Mouse (Mus musculus) forebrain, embryonic 14.5 days (tissue): Measurements from ENCODE around the gene Tshz3. TPM values are rescaled to one million over a fixed set of nuclear protein-coding genes. Genes with fewer than 3 reads are reported as not detected.

Experiments used
- ATAC-seq: fragments of 200-750 bp; cut with Nextera tagmentation; 2 replicates; pipeline ENCODE4 v1.8.0; 2017; ENCODE audit warnings: mild to moderate bottlenecking, moderate library complexity
- DNase-seq: peaks from one replicate; pipeline ENCODE4 v3.0.0-alpha.2; 2015; ENCODE audit warnings: low spot score
- H3K27ac ChIP-seq: fragments of 300-500 bp; sonication (generic); 2 replicates; pipeline ENCODE4 v1.5.1; 2014; ENCODE audit warnings: low read depth, mild to moderate bottlenecking, control low read depth, low read length, moderate library complexity
- H3K27me3 ChIP-seq: fragments of 300-500 bp; sonication (generic); replicated peaks from 2 replicates; pipeline ENCODE4 v1.6.1; 2014; ENCODE audit warnings: low read length, control low read depth, mixed read lengths; ENCODE audit not compliant: control insufficient read depth, insufficient read depth
- H3K36me3 ChIP-seq: fragments of 300-500 bp; sonication (generic); 2 replicates; pipeline ENCODE4 v1.6.1; 2014; ENCODE audit warnings: low read length, control low read depth; ENCODE audit not compliant: control insufficient read depth, insufficient read depth
- H3K4me1 ChIP-seq: fragments of 300-500 bp; sonication (generic); 2 replicates; pipeline ENCODE4 v1.6.1; 2014; ENCODE audit warnings: antibody characterized with exemption, low read length, control low read depth; ENCODE audit not compliant: control insufficient read depth, insufficient read depth
- H3K4me2 ChIP-seq: fragments of 300-500 bp; sonication (generic); 2 replicates; pipeline ENCODE4 v1.6.1; 2014; ENCODE audit warnings: mild to moderate bottlenecking, control low read depth, low read length
- H3K4me3 ChIP-seq: fragments of 300-500 bp; sonication (generic); 2 replicates; pipeline ENCODE4 v1.5.1; 2014; ENCODE audit warnings: low read depth, low read length, control low read depth
- H3K9ac ChIP-seq: fragments of 300-500 bp; sonication (generic); 2 replicates; pipeline ENCODE4 v1.6.1; 2014; ENCODE audit warnings: mild to moderate bottlenecking, low read length, control low read depth, moderate library complexity
- H3K9me3 ChIP-seq: fragments of 300-500 bp; sonication (generic); replicated peaks from 2 replicates; pipeline ENCODE4 v1.6.1; 2016; ENCODE audit warnings: low read length, control low read depth, mixed read lengths; ENCODE audit not compliant: control insufficient read depth
- WGBS: fragments of 180-500 bp; shearing (Covaris S2); extraction: QIAGEN DNeasy Blood & Tissue Kit; methylation state at CpG from one replicate; pipeline ENCODE4 v1.1.7; 2014; 5-methylcytosine and 5-hydroxymethylcytosine counted together
- polyA plus RNA-seq: library from polyadenylated mRNA; unstranded; fragments of >200 nt; fragmentation: Nextera tagmentation; extraction: Ambion mirVana; gene quantifications from 2 replicates; pipeline ENCODE4 v1.2.1, GENCODE M21; 2014

Tshz3 gene
- 10.3 and 13.7 TPM in 2 replicates for polyA plus RNA-seq

DNA sequence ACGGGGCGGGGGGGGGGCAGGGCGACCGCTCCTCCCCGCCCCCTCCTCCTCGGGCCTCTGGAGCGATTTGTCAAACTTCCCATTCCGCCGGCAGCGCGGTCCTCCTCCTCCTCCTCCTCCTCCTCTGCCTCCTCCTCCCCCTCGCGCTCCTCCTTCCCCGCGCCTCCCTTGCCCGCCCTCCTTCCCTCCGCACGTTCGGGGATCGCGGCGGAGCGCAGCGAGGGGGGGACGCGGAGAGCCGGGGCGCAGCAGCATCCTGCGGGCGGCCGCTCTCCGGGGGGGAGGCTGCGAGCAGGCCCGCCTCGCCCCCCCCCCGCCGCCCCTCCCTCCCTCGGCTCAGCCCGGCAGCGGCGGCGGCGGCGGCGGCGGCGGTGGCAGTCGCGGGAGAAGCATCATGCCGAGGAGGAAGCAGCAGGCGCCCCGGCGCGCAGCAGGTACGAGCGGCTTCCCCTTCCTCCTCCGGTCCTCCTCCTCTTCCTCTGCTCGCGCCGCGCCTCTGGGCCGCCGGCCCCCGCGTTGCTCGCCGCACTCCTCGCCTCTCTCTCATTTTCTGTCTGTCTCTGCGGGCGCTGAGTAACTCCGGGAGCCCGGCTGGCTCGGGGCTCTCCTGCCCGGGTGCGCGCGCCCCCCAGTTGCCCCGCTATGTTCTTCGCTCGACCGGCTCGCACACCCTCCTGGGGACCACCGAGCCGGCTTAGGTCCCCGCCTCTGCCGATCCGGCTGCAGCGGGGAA lies at the start of gene Tshz3:
TSS of gene Tshz3 (plus strand) at position 263 of the 733 bp plus-strand sequence.
- peak within 1 kb of the TSS; percentile 95 for H3K4me2 ChIP-seq
- peaks cover 10% of the 10 kb centered on the region for H3K4me1 ChIP-seq
- H3K9ac ChIP-seq, result peak within 1 kb of the TSS; percentile 81
- H3K4me3 ChIP-seq, result peak within 1 kb of the TSS; percentile 80
- no peaks in the 10 kb centered on the region for H3K36me3 ChIP-seq
- peak within 1 kb of the TSS; percentile 87 for H3K27ac ChIP-seq
- under 1% methylated on average over 29 of the region's 88 CpGs for WGBS
- DNase-seq (peak; percentile 83), ATAC-seq (peak; percentile 71)
- H3K27me3 ChIP-seq, result peaks cover 27% of the 10 kb centered on the region
- H3K9me3 ChIP-seq, result no peaks in the 10 kb centered on the region

DNA sequence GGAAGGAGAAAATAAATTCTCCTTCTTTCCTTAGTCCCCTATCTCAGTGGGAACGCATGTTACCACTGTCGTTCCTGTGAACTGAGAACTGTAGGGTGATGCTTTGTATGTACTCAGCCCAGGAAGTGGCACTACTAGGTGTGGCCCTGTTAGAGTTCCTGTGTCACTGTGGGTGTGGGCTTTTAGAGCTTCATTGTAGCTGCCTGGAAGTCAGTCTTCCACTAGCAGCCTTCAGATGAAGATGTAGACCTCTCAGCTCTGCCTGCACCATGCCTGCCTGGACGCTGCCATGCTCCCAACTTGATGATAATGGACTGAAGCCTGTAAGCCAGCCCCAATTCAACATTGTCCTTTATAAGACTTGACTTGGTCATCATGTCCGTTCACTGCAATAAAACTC lies 42.0 kb upstream of the Tshz3 start:
- WGBS, result 87% methylated on average over 4 of the region's 4 CpGs
- DNase-seq, result no peak
- H3K9me3 ChIP-seq, result no peaks in the 10 kb centered on the region

DNA sequence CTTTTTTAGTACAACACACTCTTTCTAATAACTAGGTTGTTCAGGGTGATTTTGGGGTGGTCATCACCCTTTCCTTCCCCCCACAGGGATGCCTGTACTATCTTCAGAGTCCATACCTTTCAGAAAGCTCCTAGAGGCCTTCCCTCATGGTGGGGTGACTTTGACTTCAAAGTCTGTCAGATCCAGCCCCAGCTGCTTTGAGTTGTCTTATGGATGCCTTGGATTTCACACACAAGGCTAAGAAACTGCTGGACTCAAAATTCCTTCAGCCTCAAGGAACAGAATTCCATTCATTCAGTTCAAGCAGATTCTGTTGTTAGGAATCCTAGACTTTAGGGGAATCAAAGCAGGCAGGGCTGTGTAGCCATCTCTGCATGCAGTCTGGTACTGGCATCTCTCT lies 41.5 kb upstream of the Tshz3 start:
- no peak for DNase-seq
- H3K27me3 ChIP-seq, result no peaks in the 10 kb centered on the region
- no peak for ATAC-seq
- no peaks in the 10 kb centered on the region for H3K9me3 ChIP-seq
- H3K4me3 ChIP-seq, result no peak overlapping the region
- H3K4me1 ChIP-seq, result no peaks in the 10 kb centered on the region
- H3K4me2 ChIP-seq, result no peak overlapping the region
- H3K27ac ChIP-seq, result no peak overlapping the region
- no peak overlapping the region for H3K9ac ChIP-seq
- no peaks in the 10 kb centered on the region for H3K36me3 ChIP-seq

More for the DNA sequence above, 42.0 kb upstream of the Tshz3 start:
- Histone ChIP-seq H3K4me3 (no peak overlapping the region), H3K4me2 (no peak overlapping the region), H3K27ac (no peak overlapping the region), H3K9ac (no peak overlapping the region), H3K27me3 (no peaks in the 10 kb centered on the region), H3K4me1 (no peaks in the 10 kb centered on the region), H3K36me3 (no peaks in the 10 kb centered on the region)
- ATAC-seq, result no peak

DNA sequence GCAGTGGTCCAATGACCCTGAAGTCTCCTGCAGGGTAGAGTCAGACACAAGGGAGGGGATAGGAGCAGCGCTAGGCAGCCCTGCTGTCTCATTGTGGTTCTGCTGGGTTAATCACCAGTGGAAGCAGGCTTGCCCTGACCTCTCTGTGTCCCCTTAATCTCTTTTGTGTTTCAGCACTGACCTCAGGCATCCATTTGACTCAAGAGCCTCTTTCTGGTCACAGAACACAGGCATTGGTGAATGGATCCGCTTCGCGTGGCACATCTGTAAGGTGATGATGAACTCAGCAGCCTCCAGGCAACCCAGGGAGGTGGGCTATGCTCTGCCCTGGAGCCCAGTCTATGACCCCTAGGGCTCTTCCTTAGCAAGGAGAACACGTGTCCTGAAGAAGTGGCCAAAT lies 39.6 kb upstream of the Tshz3 start:
- no peaks in the 10 kb centered on the region for H3K27me3 ChIP-seq
- no peaks in the 10 kb centered on the region for H3K4me1 ChIP-seq
- H3K9me3 ChIP-seq, result no peaks in the 10 kb centered on the region
- no peaks in the 10 kb centered on the region for H3K36me3 ChIP-seq
- H3K4me2 ChIP-seq, result no peak overlapping the region
- no peak for DNase-seq
- 14% methylated on average over 5 of the region's 5 CpGs for WGBS
- no peak overlapping the region for H3K27ac ChIP-seq
- H3K4me3 ChIP-seq, result no peak overlapping the region
- no peak overlapping the region for H3K9ac ChIP-seq
- ATAC-seq, result no peak

DNA sequence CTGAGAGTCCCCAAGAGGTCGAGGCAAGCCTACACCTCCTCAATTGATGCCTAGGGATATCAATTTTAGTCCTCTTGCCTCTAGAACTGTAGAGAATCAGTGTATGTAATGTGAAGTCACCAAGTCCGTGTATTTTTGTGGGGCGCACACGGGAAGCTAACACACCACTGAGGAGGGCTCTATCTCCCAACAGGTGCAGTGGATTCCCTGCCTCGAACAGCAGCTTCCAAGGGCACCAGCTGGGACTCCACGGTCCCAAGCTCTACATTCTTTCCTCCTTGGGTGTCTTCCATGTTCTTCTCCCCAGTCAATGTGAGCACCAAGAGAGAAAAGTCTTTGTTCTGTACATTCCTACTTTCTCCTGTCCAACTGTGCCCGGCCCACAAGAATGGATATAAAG lies 38.7 kb upstream of the Tshz3 start:
- ATAC-seq, result no peak
- Histone ChIP-seq H3K4me2 (no peak overlapping the region), H3K9ac (no peak overlapping the region), H3K4me3 (no peak overlapping the region), H3K36me3 (no peaks in the 10 kb centered on the region), H3K9me3 (no peaks in the 10 kb centered on the region), H3K4me1 (no peaks in the 10 kb centered on the region), H3K27me3 (no peaks in the 10 kb centered on the region), H3K27ac (no peak overlapping the region)
- WGBS, result 92% methylated on average over 7 of the region's 7 CpGs
- no peak for DNase-seq

DNA sequence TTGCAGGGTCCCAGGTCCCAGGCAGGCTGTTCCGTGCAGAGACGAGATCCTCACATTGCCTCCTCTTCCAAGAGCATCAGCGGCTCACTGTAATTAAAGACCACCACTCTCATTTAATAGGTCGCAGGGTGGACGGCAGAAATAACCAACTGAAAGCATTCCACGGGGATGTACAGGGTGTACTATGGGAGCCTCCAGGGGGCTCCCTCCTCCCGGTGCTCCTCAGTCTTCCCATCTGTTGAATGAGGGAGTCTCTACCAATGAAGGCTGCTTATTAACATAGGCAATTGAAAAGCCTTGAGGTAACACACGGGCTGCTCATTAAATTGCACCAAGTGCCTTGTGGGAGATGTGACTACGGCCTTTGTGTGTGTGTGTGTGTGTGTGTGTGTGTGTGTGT lies 37.3 kb upstream of the Tshz3 start:
- no peak for DNase-seq
- H3K36me3 ChIP-seq, result no peaks in the 10 kb centered on the region
- no peaks in the 10 kb centered on the region for H3K4me1 ChIP-seq
- no peak overlapping the region for H3K4me2 ChIP-seq
- no peak for ATAC-seq
- 62% methylated on average over 9 of the region's 9 CpGs for WGBS
- H3K27ac ChIP-seq, result no peak overlapping the region
- H3K9me3 ChIP-seq, result no peaks in the 10 kb centered on the region
- H3K27me3 ChIP-seq, result no peaks in the 10 kb centered on the region
- H3K9ac ChIP-seq, result no peak overlapping the region
- H3K4me3 ChIP-seq, result no peak overlapping the region

DNA sequence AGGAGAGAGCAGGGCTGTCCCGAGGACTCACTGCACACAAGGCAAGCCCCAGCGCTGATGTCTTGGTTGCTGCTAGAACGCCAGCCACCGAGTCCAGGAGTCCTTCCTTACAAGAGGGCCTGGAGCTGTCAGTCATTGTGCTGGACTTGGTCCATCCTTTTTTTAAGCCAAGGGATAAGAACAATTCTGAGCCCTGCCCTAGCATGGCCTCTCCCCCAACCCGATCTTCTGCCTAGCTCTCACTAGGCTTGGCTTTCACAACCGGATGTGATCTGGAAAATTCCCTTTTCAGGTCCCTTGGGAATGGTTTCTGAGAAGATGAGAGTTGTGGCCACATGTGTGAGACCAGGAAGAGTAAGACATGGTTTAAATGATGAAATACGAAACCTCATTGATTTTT lies 34.5 kb upstream of the Tshz3 start:
- 92% methylated on average over 7 of the region's 7 CpGs for WGBS
- no peaks in the 10 kb centered on the region for H3K4me1 ChIP-seq
- H3K4me3 ChIP-seq, result no peak overlapping the region

DNA sequence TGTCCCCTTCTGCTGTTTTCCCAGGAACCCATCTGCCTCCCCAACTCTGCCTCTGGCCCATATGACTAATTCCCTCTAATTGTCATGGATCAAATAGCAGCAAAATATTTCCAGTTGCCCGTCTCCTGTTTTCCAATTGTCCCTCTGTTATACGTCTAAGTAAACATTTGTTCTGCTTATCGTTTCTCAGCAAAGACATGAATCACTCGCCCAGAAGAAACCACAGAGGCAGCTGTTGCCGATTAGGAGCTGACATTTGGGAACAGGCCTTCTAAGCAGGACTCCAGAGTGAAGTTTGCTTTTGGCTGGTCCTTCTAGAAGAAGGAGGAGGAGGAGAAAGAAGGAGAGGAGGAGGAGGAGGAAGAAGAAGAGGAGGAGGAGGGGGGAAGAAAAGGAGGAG lies 30.2 kb upstream of the Tshz3 start:
- WGBS, result 73% methylated on average over 5 of the region's 5 CpGs
- ATAC-seq, result no peak
- no peaks in the 10 kb centered on the region for H3K9me3 ChIP-seq

More for the DNA sequence above, 34.5 kb upstream of the Tshz3 start:
- Histone ChIP-seq H3K4me2 (no peak overlapping the region), H3K27me3 (no peaks in the 10 kb centered on the region), H3K9me3 (no peaks in the 10 kb centered on the region), H3K36me3 (no peaks in the 10 kb centered on the region), H3K27ac (no peak overlapping the region), H3K9ac (no peak overlapping the region)
- DNase-seq (no peak), ATAC-seq (no peak)

DNA sequence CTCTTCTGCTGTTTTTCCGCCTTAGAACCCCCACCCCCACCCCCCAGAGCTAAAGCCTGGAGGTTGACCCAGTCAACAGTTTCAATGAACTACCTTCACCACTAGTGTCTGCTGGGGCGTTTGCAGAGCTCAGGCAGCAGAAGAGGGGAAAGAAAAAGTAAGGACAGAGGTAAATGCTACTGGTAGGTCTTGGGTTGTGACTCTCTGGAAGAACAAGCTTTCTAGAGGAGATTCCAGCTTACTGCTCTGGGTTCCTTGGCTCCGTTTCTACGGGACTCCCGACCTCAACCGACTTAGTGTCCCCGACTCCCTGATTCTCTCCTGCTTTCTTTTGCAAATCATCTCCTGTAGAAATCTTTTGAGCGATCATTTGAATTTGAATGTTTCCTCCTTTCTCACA lies 19.9 kb upstream of the Tshz3 start:
- Histone ChIP-seq H3K4me1 (peaks cover 5% of the 10 kb centered on the region; the same call in 1 of the 2 replicates), H3K9ac (no peak overlapping the region), H3K27me3 (0 out of 2 replicates have a peak, but pooled peaks cover 3% of the 10 kb centered on the region), H3K9me3 (no peaks in the 10 kb centered on the region), H3K27ac (no peak overlapping the region), H3K4me3 (no peak overlapping the region), H3K36me3 (no peaks in the 10 kb centered on the region), H3K4me2 (no peak overlapping the region)
- DNase-seq (no peak), ATAC-seq (no peak)
- 14% methylated on average over 8 of the region's 8 CpGs for WGBS

More for the DNA sequence above, 30.2 kb upstream of the Tshz3 start:
- DNase-seq, result no peak
- Histone ChIP-seq H3K4me3 (no peak overlapping the region), H3K9ac (no peak overlapping the region), H3K27me3 (no peaks in the 10 kb centered on the region), H3K36me3 (no peaks in the 10 kb centered on the region), H3K4me1 (no peaks in the 10 kb centered on the region), H3K27ac (no peak overlapping the region), H3K4me2 (no peak overlapping the region)
